Mouse (Mus musculus): Measurements from ENCODE around the gene Tamm41. TPM values are rescaled to one million over a fixed set of nuclear protein-coding genes. Genes with fewer than 3 reads are reported as not detected.
A peak's percentile ranks its signal among the peaks of the same experiment; 100 is the strongest.

Gene Tamm41
- polyA plus RNA-seq, 1 experiment from 2014 or later: 29.7 TPM

- WGBS: 88% methylated on average over 9 of the region's 9 CpGs
- peaks cover 22% of the 10 kb centered on the region; the same call in 1 of the 2 replicates for H3K36me3 ChIP-seq
These were observed 14.8 kb downstream of the Tamm41 start for GRCm38 (mm10) chr6:115022876-115023275.

GRCm38 (mm10) chr6:115015461-115015860, 22.2 kb downstream of the Tamm41 start:
- H3K4me3 ChIP-seq: no peak overlapping the region
- no peak for ATAC-seq (replicated peaks; ENCODE audit: insufficient number of reproducible peaks, insufficient read depth, low FRiP score, low read depth)
- 88% methylated on average over 13 of the region's 13 CpGs for WGBS
- H3K9ac ChIP-seq: no peak overlapping the region
- H3K36me3 ChIP-seq: peaks cover 20% of the 10 kb centered on the region; the same call in 1 of the 2 replicates
- H3K27me3 ChIP-seq: no peaks in the 10 kb centered on the region
- H3K27ac ChIP-seq: no peak overlapping the region
- no peaks in the 10 kb centered on the region for H3K9me3 ChIP-seq (replicated peaks)
- H3K4me1 ChIP-seq (replicated peaks): no peaks in the 10 kb centered on the region
- no peak overlapping the region for H3K4me2 ChIP-seq

More at GRCm38 (mm10) chr6:115022876-115023275, 14.8 kb downstream of the Tamm41 start:
- Histone ChIP-seq H3K4me1 (replicated peaks) (no peaks in the 10 kb centered on the region), H3K27me3 (no peaks in the 10 kb centered on the region), H3K4me3 (no peak overlapping the region), H3K27ac (no peak overlapping the region), H3K9me3 (replicated peaks) (no peaks in the 10 kb centered on the region), H3K4me2 (no peak overlapping the region), H3K9ac (no peak overlapping the region)
- no peak for ATAC-seq (replicated peaks; ENCODE audit: insufficient number of reproducible peaks, insufficient read depth, low FRiP score, low read depth)

GRCm38 (mm10) chr6:115013574-115013973, 24.1 kb downstream of the Tamm41 start:
- 86% methylated on average over 4 of the region's 4 CpGs for WGBS

DNA sequence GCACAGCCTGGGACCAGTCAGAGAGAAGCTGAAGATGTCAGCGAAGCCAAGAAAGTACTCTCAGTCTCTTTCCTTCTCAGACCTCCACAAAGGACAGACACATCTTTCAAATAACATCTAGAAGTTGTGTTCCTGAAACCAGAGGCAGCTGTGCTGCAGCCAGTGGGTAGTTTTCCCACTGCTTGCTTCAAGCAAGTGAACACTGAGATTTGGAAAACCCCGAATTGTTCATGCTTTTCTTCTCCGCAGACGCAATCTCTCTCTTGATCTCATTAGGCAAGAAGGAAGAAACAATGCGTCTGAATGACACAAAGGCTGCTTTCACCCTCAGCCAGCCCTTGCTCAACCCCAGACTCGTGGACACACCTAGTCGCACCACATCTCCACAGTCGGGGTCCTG, 25.9 kb downstream of the Tamm41 start:
- Histone ChIP-seq H3K9me3 (replicated peaks) (no peaks in the 10 kb centered on the region), H3K9ac (no peak overlapping the region), H3K27ac (no peak overlapping the region), H3K36me3 (peaks cover 15% of the 10 kb centered on the region; the same call in 1 of the 2 replicates), H3K27me3 (no peaks in the 10 kb centered on the region), H3K4me1 (replicated peaks) (peaks cover 5% of the 10 kb centered on the region; the same call in 1 of the 2 replicates), H3K4me3 (no peak overlapping the region), H3K4me2 (no peak overlapping the region)
- ATAC-seq (replicated peaks; ENCODE audit: insufficient number of reproducible peaks, insufficient read depth, low FRiP score, low read depth): no peak
- WGBS: 90% methylated on average over 8 of the region's 8 CpGs

More at GRCm38 (mm10) chr6:115013574-115013973, 24.1 kb downstream of the Tamm41 start:
- Histone ChIP-seq H3K9me3 (replicated peaks) (no peaks in the 10 kb centered on the region), H3K27me3 (no peaks in the 10 kb centered on the region), H3K36me3 (peaks cover 15% of the 10 kb centered on the region; the same call in 1 of the 2 replicates), H3K4me3 (no peak overlapping the region), H3K4me1 (replicated peaks) (no peaks in the 10 kb centered on the region), H3K27ac (no peak overlapping the region), H3K4me2 (no peak overlapping the region), H3K9ac (no peak overlapping the region)
- ATAC-seq (replicated peaks; ENCODE audit: insufficient number of reproducible peaks, insufficient read depth, low FRiP score, low read depth): no peak

- Histone ChIP-seq H3K36me3 (peaks cover 15% of the 10 kb centered on the region; the same call in 1 of the 2 replicates), H3K4me3 (no peak overlapping the region), H3K27me3 (no peaks in the 10 kb centered on the region), H3K9ac (no peak overlapping the region), H3K4me2 (no peak overlapping the region), H3K27ac (no peak overlapping the region), H3K4me1 (replicated peaks) (peaks cover 6% of the 10 kb centered on the region; the same call in 1 of the 2 replicates), H3K9me3 (replicated peaks) (no peaks in the 10 kb centered on the region)
- 82% methylated on average over 9 of the region's 9 CpGs for WGBS
- ATAC-seq (replicated peaks; ENCODE audit: insufficient number of reproducible peaks, insufficient read depth, low FRiP score, low read depth): no peak
These were observed 26.9 kb downstream of the Tamm41 start for GRCm38 (mm10) chr6:115010815-115011214.

DNA sequence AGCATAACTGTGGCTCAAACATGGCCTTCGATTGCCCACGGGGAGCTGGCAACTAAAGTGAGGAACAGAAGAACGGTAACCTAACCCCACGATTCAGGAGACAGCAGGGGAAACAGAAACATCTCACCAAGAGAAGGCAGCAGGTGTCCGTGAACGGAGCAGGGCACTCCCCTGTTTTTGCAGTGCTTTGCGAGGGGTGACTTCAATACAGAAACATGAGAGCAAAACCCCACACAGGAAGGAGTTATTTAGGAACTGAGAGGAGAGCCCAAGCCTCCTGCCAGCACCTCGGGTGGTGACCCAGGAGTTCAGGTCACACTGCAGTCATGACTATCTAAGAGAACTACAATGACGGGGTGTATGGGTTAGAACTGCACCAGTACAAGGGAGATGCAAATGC, 27.4 kb downstream of the Tamm41 start:
- Histone ChIP-seq H3K9me3 (replicated peaks) (no peaks in the 10 kb centered on the region), H3K4me3 (no peak overlapping the region), H3K27me3 (no peaks in the 10 kb centered on the region), H3K9ac (no peak overlapping the region), H3K4me2 (no peak overlapping the region), H3K27ac (no peak overlapping the region), H3K36me3 (peaks cover 15% of the 10 kb centered on the region; the same call in 1 of the 2 replicates), H3K4me1 (replicated peaks) (peaks cover 6% of the 10 kb centered on the region; the same call in 1 of the 2 replicates)
- ATAC-seq (replicated peaks; ENCODE audit: insufficient number of reproducible peaks, insufficient read depth, low FRiP score, low read depth): no peak
- 85% methylated on average over 9 of the region's 9 CpGs for WGBS

GRCm38 (mm10) chr6:115007728-115008127, 29.9 kb downstream of the Tamm41 start:
- Histone ChIP-seq H3K36me3 (peaks cover 15% of the 10 kb centered on the region; the same call in 1 of the 2 replicates), H3K9me3 (replicated peaks) (no peaks in the 10 kb centered on the region), H3K27ac (no peak overlapping the region), H3K9ac (no peak overlapping the region), H3K4me2 (no peak overlapping the region), H3K4me3 (no peak overlapping the region), H3K27me3 (no peaks in the 10 kb centered on the region), H3K4me1 (replicated peaks) (peaks cover 6% of the 10 kb centered on the region; the same call in 1 of the 2 replicates)
- WGBS: 31% methylated on average over 5 of the region's 5 CpGs
- no peak for ATAC-seq (replicated peaks; ENCODE audit: insufficient number of reproducible peaks, insufficient read depth, low FRiP score, low read depth)

- ATAC-seq (replicated peaks; ENCODE audit: insufficient number of reproducible peaks, insufficient read depth, low FRiP score, low read depth): no peak
- H3K4me1 ChIP-seq (replicated peaks): peaks cover 6% of the 10 kb centered on the region; the same call in 1 of the 2 replicates
- H3K9ac ChIP-seq: no peak overlapping the region
- peaks cover 15% of the 10 kb centered on the region; the same call in 1 of the 2 replicates for H3K36me3 ChIP-seq
- no peak overlapping the region for H3K4me2 ChIP-seq
- 0 out of 2 replicates have a peak overlapping the region, but pooled peaks have one; percentile 3 for H3K27ac ChIP-seq
- H3K9me3 ChIP-seq (replicated peaks): no peaks in the 10 kb centered on the region
- WGBS: 59% methylated on average over 6 of the region's 6 CpGs
- no peak overlapping the region for H3K4me3 ChIP-seq
- no peaks in the 10 kb centered on the region for H3K27me3 ChIP-seq
These were observed 30.7 kb downstream of the Tamm41 start for GRCm38 (mm10) chr6:115006948-115007347.

DNA sequence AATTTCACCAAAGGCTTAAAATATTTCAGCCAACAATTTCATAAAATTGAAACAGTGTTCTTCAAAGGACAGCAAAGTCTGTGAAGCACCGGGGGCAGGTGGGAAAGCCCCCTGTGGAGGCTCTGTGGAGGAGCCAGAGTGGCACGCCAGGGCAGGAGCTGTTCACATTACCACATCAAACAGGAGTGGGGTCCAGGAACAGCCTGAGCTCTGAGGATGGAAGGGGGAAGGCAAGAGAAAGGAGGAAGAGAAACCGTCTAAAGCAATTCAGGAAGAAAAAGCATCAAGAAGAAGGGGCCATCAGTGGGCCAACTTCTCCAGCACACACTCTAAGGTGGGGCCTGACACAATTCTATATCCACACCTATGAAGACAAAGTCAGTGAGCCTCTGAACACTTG, 31.6 kb downstream of the Tamm41 start:
- Histone ChIP-seq H3K4me1 (replicated peaks) (peaks cover 6% of the 10 kb centered on the region; the same call in 1 of the 2 replicates), H3K36me3 (0 out of 2 replicates have a peak, but pooled peaks cover 6% of the 10 kb centered on the region), H3K4me3 (no peak overlapping the region), H3K27ac (no peak overlapping the region), H3K9me3 (replicated peaks) (no peaks in the 10 kb centered on the region), H3K4me2 (no peak overlapping the region), H3K27me3 (no peaks in the 10 kb centered on the region), H3K9ac (no peak overlapping the region)
- 74% methylated on average over 3 of the region's 3 CpGs for WGBS
- ATAC-seq (replicated peaks; ENCODE audit: insufficient number of reproducible peaks, insufficient read depth, low FRiP score, low read depth): no peak

GRCm38 (mm10) chr6:115005351-115005890, 32.3 kb downstream of the Tamm41 start:
- ATAC-seq (replicated peaks; ENCODE audit: insufficient number of reproducible peaks, insufficient read depth, low FRiP score, low read depth): no peak
- H3K36me3 ChIP-seq: 0 out of 2 replicates have a peak, but pooled peaks cover 5% of the 10 kb centered on the region
- no peak overlapping the region for H3K9ac ChIP-seq
- 82% methylated on average over 8 of the region's 8 CpGs for WGBS
- H3K4me3 ChIP-seq: no peak overlapping the region
- no peak overlapping the region for H3K4me2 ChIP-seq
- H3K9me3 ChIP-seq (replicated peaks): no peaks in the 10 kb centered on the region
- H3K4me1 ChIP-seq (replicated peaks): peaks cover 6% of the 10 kb centered on the region; the same call in 1 of the 2 replicates
- H3K27ac ChIP-seq: no peak overlapping the region
- no peaks in the 10 kb centered on the region for H3K27me3 ChIP-seq

GRCm38 (mm10) chr6:115004636-115005035, 33.0 kb downstream of the Tamm41 start:
- H3K4me1 ChIP-seq (replicated peaks): peaks cover 6% of the 10 kb centered on the region; the same call in 1 of the 2 replicates
- no peak for ATAC-seq (replicated peaks; ENCODE audit: insufficient number of reproducible peaks, insufficient read depth, low FRiP score, low read depth)
- 0 out of 2 replicates have a peak, but pooled peaks cover 5% of the 10 kb centered on the region for H3K36me3 ChIP-seq
- no peak overlapping the region for H3K4me2 ChIP-seq
- H3K9me3 ChIP-seq (replicated peaks): no peaks in the 10 kb centered on the region
- no peaks in the 10 kb centered on the region for H3K27me3 ChIP-seq
- H3K27ac ChIP-seq: no peak overlapping the region
- WGBS: 87% methylated on average over 8 of the region's 8 CpGs
- H3K9ac ChIP-seq: no peak overlapping the region
- H3K4me3 ChIP-seq: no peak overlapping the region
